Mouse (Mus musculus): ENCODE measurements around the gene Masp2. TPM values are rescaled to one million over a fixed set of nuclear protein-coding genes. Genes with fewer than 3 reads are reported as not detected.
A peak's percentile ranks its signal among the peaks of the same experiment; 100 is the strongest.

The Masp2 gene
- polyA plus RNA-seq, 1 experiment from 2014 or later: not detected

- Histone ChIP-seq H3K27ac (replicated peaks) (no peak overlapping the region), H3K4me1 (peaks cover 5% of the 10 kb centered on the region; the same call in 1 of the 2 replicates), H3K9me3 (no peaks in the 10 kb centered on the region), H3K4me2 (replicated peaks) (peak overlapping the region; percentile 12), H3K4me3 (no peak overlapping the region), H3K36me3 (no peaks in the 10 kb centered on the region), H3K9ac (replicated peaks) (no peak overlapping the region), H3K27me3 (no peaks in the 10 kb centered on the region)
- ATAC-seq (ENCODE audit: low FRiP score, low read depth): no peak
- WGBS: 7% methylated on average over 9 of the region's 9 CpGs
Measured at GRCm38 (mm10) chr4:148644157-148644511, 41.8 kb downstream of the Masp2 start.

GRCm38 (mm10) chr4:148644926-148645325, 42.6 kb downstream of the Masp2 start:
- no peak for ATAC-seq (ENCODE audit: low FRiP score, low read depth)
- no peak overlapping the region for H3K4me3 ChIP-seq
- no peak overlapping the region for H3K9ac ChIP-seq (replicated peaks)
- H3K4me2 ChIP-seq (replicated peaks): no peak overlapping the region
- H3K27ac ChIP-seq (replicated peaks): no peak overlapping the region
- no peaks in the 10 kb centered on the region for H3K36me3 ChIP-seq
- H3K27me3 ChIP-seq: no peaks in the 10 kb centered on the region
- H3K9me3 ChIP-seq: no peaks in the 10 kb centered on the region
- 90% methylated on average over 6 of the region's 6 CpGs for WGBS
- H3K4me1 ChIP-seq: peaks cover 5% of the 10 kb centered on the region; the same call in 1 of the 2 replicates

- Histone ChIP-seq H3K4me3 (no peak overlapping the region), H3K9me3 (no peaks in the 10 kb centered on the region), H3K36me3 (no peaks in the 10 kb centered on the region), H3K27ac (replicated peaks) (no peak overlapping the region), H3K27me3 (no peaks in the 10 kb centered on the region), H3K4me1 (peaks cover 5% of the 10 kb centered on the region; the same call in 1 of the 2 replicates), H3K9ac (replicated peaks) (no peak overlapping the region), H3K4me2 (replicated peaks) (no peak overlapping the region)
- 78% methylated on average over 11 of the region's 11 CpGs for WGBS
- ATAC-seq (ENCODE audit: low FRiP score, low read depth): no peak
Measured at GRCm38 (mm10) chr4:148646616-148647015, 44.3 kb downstream of the Masp2 start.

- H3K36me3 ChIP-seq: no peaks in the 10 kb centered on the region
- H3K27ac ChIP-seq (replicated peaks): no peak overlapping the region
- ATAC-seq (ENCODE audit: low FRiP score, low read depth): no peak
Measured at GRCm38 (mm10) chr4:148649309-148649708, 47.0 kb downstream of the Masp2 start.

GRCm38 (mm10) chr4:148651045-148651444, 48.7 kb downstream of the Masp2 start:
- no peak overlapping the region for H3K4me2 ChIP-seq (replicated peaks)
- H3K27ac ChIP-seq (replicated peaks): no peak overlapping the region
- WGBS: 84% methylated on average over 9 of the region's 9 CpGs
- no peak for ATAC-seq (ENCODE audit: low FRiP score, low read depth)
- H3K9me3 ChIP-seq: no peaks in the 10 kb centered on the region
- 0 out of 2 replicates have a peak, but pooled peaks cover 2% of the 10 kb centered on the region for H3K27me3 ChIP-seq
- no peak overlapping the region for H3K4me3 ChIP-seq
- no peaks in the 10 kb centered on the region for H3K4me1 ChIP-seq
- H3K9ac ChIP-seq (replicated peaks): no peak overlapping the region
- H3K36me3 ChIP-seq: no peaks in the 10 kb centered on the region

More at GRCm38 (mm10) chr4:148649309-148649708, 47.0 kb downstream of the Masp2 start:
- Histone ChIP-seq H3K4me2 (replicated peaks) (no peak overlapping the region), H3K9ac (replicated peaks) (no peak overlapping the region), H3K4me1 (no peaks in the 10 kb centered on the region), H3K27me3 (no peaks in the 10 kb centered on the region), H3K4me3 (no peak overlapping the region), H3K9me3 (no peaks in the 10 kb centered on the region)
- WGBS: 69% methylated on average over 3 of the region's 3 CpGs

- no peak overlapping the region for H3K27ac ChIP-seq (replicated peaks)
- H3K9me3 ChIP-seq: no peaks in the 10 kb centered on the region
- ATAC-seq (ENCODE audit: low FRiP score, low read depth): no peak
- peaks cover 2% of the 10 kb centered on the region; the same call in 1 of the 2 replicates for H3K4me1 ChIP-seq
- no peak overlapping the region for H3K4me3 ChIP-seq
- no peak overlapping the region for H3K9ac ChIP-seq (replicated peaks)
- peaks cover 7% of the 10 kb centered on the region; the same call in 1 of the 2 replicates for H3K27me3 ChIP-seq
- H3K36me3 ChIP-seq: no peaks in the 10 kb centered on the region
- WGBS: 84% methylated on average over 18 of the region's 18 CpGs
- H3K4me2 ChIP-seq (replicated peaks): no peak overlapping the region
Measured at GRCm38 (mm10) chr4:148654701-148655398, 52.5 kb downstream of the Masp2 start.

GRCm38 (mm10) chr4:148656691-148657258, 54.4 kb downstream of the Masp2 start:
- Histone ChIP-seq H3K9me3 (no peaks in the 10 kb centered on the region), H3K4me3 (no peak overlapping the region), H3K4me2 (replicated peaks) (no peak overlapping the region), H3K27ac (replicated peaks) (no peak overlapping the region), H3K27me3 (peaks cover 17% of the 10 kb centered on the region), H3K9ac (replicated peaks) (no peak overlapping the region), H3K36me3 (no peaks in the 10 kb centered on the region), H3K4me1 (peaks cover 2% of the 10 kb centered on the region; the same call in 1 of the 2 replicates)
- no peak for ATAC-seq (ENCODE audit: low FRiP score, low read depth)
- 52% methylated on average over 15 of the region's 15 CpGs for WGBS

GRCm38 (mm10) chr4:148657776-148658175, 55.4 kb downstream of the Masp2 start:
- Histone ChIP-seq H3K4me1 (peaks cover 2% of the 10 kb centered on the region; the same call in 1 of the 2 replicates), H3K27ac (replicated peaks) (no peak overlapping the region), H3K9ac (replicated peaks) (no peak overlapping the region), H3K36me3 (no peaks in the 10 kb centered on the region), H3K4me2 (replicated peaks) (no peak overlapping the region), H3K27me3 (peaks cover 23% of the 10 kb centered on the region), H3K4me3 (no peak overlapping the region), H3K9me3 (no peaks in the 10 kb centered on the region)
- no peak for ATAC-seq (ENCODE audit: low FRiP score, low read depth)
- WGBS: 91% methylated on average over 13 of the region's 13 CpGs

- WGBS: 65% methylated on average over 3 of the region's 3 CpGs
- Histone ChIP-seq H3K36me3 (no peaks in the 10 kb centered on the region), H3K9me3 (no peaks in the 10 kb centered on the region), H3K9ac (replicated peaks) (no peak overlapping the region), H3K27me3 (peaks cover 35% of the 10 kb centered on the region), H3K4me3 (no peak overlapping the region), H3K27ac (replicated peaks) (no peak overlapping the region), H3K4me1 (peaks cover 2% of the 10 kb centered on the region; the same call in 1 of the 2 replicates), H3K4me2 (replicated peaks) (no peak overlapping the region)
- no peak for ATAC-seq (ENCODE audit: low FRiP score, low read depth)
Measured at GRCm38 (mm10) chr4:148660174-148660573, 57.8 kb downstream of the Masp2 start.

- 0 out of 2 replicates have a peak, but pooled peaks have one; percentile 19 for ATAC-seq (ENCODE audit: low FRiP score, low read depth)
- no peak overlapping the region for H3K9ac ChIP-seq (replicated peaks)
- WGBS: 40% methylated on average over 21 of the region's 21 CpGs
Measured at GRCm38 (mm10) chr4:148662168-148662965, 60.0 kb downstream of the Masp2 start.

GRCm38 (mm10) chr4:148663326-148663725, 61.0 kb downstream of the Masp2 start:
- WGBS: 75% methylated on average over 7 of the region's 7 CpGs
- Histone ChIP-seq H3K9ac (replicated peaks) (no peak overlapping the region), H3K9me3 (no peaks in the 10 kb centered on the region), H3K36me3 (no peaks in the 10 kb centered on the region), H3K4me2 (replicated peaks) (no peak overlapping the region), H3K4me3 (no peak overlapping the region), H3K4me1 (no peaks in the 10 kb centered on the region), H3K27ac (replicated peaks) (no peak overlapping the region), H3K27me3 (peaks cover 28% of the 10 kb centered on the region)
- ATAC-seq (ENCODE audit: low FRiP score, low read depth): no peak

More at GRCm38 (mm10) chr4:148662168-148662965, 60.0 kb downstream of the Masp2 start:
- Histone ChIP-seq H3K9me3 (no peaks in the 10 kb centered on the region), H3K4me3 (0 out of 2 replicates have a peak overlapping the region, but pooled peaks have one; percentile 18), H3K27ac (replicated peaks) (no peak overlapping the region), H3K36me3 (no peaks in the 10 kb centered on the region), H3K4me2 (replicated peaks) (peak overlapping the region; percentile 33), H3K4me1 (no peaks in the 10 kb centered on the region), H3K27me3 (peaks cover 32% of the 10 kb centered on the region)

- Histone ChIP-seq H3K9ac (replicated peaks) (no peak overlapping the region), H3K27ac (replicated peaks) (no peak overlapping the region), H3K4me1 (no peaks in the 10 kb centered on the region), H3K4me2 (replicated peaks) (no peak overlapping the region), H3K4me3 (no peak overlapping the region), H3K9me3 (no peaks in the 10 kb centered on the region), H3K36me3 (no peaks in the 10 kb centered on the region), H3K27me3 (peaks cover 28% of the 10 kb centered on the region)
- no peak for ATAC-seq (ENCODE audit: low FRiP score, low read depth)
- WGBS: 60% methylated on average over 6 of the region's 6 CpGs
Measured at GRCm38 (mm10) chr4:148664021-148664420, 61.7 kb downstream of the Masp2 start.

Data from midbrain, embryonic 12.5 days (tissue).